Mouse (Mus musculus) heart, embryonic 14.5 days (tissue): ENCODE data around the gene Cst3. TPM values are rescaled to one million over a fixed set of nuclear protein-coding genes. Genes with fewer than 3 reads are reported as not detected.

Experiments used
- polyA plus RNA-seq: library from polyadenylated mRNA; unstranded; fragments of >200 nt; fragmentation: Nextera tagmentation; extraction: Ambion mirVana; gene quantifications from 2 replicates; pipeline ENCODE4 v1.2.1, GENCODE M21; 2014

Cst3 gene
- polyA plus RNA-seq, 1 experiment from 2014 or later, result 992 TPM

Other genes starting within 250 kb of the Cst3 start
- 46.2 and 52.3 TPM in 2 replicates for gene Nxt1, start 203.1 kb downstream of the Cst3 start, polyA plus RNA-seq
- 15.6 and 17.9 TPM in 2 replicates for gene Gzf1, start 194.7 kb downstream of the Cst3 start, polyA plus RNA-seq
- gene Napb, start 143.2 kb downstream of the Cst3 start, polyA plus RNA-seq, result 3.0 and 3.4 TPM in 2 replicates
- not detected in 2 replicates for gene Cstl1, start 125.3 kb downstream of the Cst3 start, polyA plus RNA-seq
- not detected in 2 replicates for gene Cst11, start 104.2 kb downstream of the Cst3 start, polyA plus RNA-seq
- gene 8030411F24Rik, start 93.7 kb downstream of the Cst3 start, polyA plus RNA-seq, result not detected in 2 replicates
- gene Cst12, start 86.3 kb downstream of the Cst3 start, polyA plus RNA-seq, result not detected in 2 replicates
- gene Cst8, start 76.9 kb downstream of the Cst3 start, polyA plus RNA-seq, result not detected in 2 replicates
- gene Cst13, start 55.6 kb downstream of the Cst3 start, polyA plus RNA-seq, result not detected in 2 replicates
- gene Cst9, start 40.5 kb downstream of the Cst3 start, polyA plus RNA-seq, result 3.0 and 6.8 TPM in 2 replicates
- gene 9230104L09Rik, start 10.7 kb downstream of the Cst3 start, polyA plus RNA-seq, result 0.32 TPM in 1 of 2 replicates, not detected in the other
- gene Gm1330, start 127.6 kb upstream of the Cst3 start, polyA plus RNA-seq, result not detected in 2 replicates
- not detected in 2 replicates for gene Gm10750, start 141.5 kb upstream of the Cst3 start, polyA plus RNA-seq